Mouse (Mus musculus): ENCODE measurements around the gene Lrfn4. TPM values are rescaled to one million over a fixed set of nuclear protein-coding genes. Genes with fewer than 3 reads are reported as not detected.

Lrfn4 gene
- polyA plus RNA-seq, 1 experiment from 2014 or later = 3.3 TPM

DNA sequence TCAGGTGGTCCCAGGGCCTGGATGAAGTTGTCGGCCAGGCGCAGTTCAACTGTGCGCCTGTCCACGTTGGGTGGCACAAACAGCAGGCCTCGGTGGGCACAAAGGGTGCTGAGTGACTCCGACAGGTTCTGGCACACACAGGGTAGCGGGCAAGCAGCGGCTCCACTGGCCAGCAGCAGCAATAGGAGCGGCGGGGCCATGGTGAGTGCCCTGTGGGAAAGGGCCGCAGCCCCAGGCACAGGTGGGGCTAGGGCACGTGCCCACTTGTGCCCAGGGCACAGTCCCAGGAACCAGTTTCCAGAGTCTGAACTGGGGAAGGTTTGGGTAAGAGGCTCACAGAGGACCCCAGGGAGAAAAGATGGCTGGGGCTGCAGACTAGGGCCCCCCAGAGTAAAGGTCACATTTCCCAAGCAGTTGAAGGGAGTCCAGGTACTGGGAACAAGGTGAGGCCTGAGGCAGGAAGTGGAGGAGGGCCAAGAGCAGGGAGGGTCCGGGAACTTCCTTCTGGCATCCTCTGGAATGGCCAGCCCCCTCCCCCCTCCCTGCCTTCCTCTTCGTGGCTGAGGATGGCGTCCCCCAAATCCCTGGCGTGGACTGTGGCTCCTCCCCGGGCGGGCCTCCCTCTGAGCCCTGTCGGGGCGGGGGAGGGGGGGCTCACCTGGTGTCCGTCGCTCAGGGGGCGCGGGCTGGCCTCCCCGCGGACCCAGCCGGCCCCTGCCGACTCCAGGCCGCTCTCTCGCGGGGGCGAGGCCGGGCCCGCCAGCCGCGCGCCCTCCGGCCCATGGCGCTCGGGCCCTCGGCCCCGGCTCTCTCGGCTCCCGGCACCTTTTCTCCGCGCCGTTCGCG is 939 bp downstream of the Lrfn4 start:
- H3K9me3 ChIP-seq (ENCODE audit: control insufficient read depth, low read length) = no peaks in the 10 kb centered on the region
- ATAC-seq (replicated peaks; ENCODE audit: low FRiP score) = no peak
- H3K36me3 ChIP-seq (ENCODE audit: control insufficient read depth, insufficient read depth, low read length) = peaks cover 3% of the 10 kb centered on the region; the same call in 1 of the 2 replicates
- H3K27me3 ChIP-seq (replicated peaks; ENCODE audit: control insufficient read depth, insufficient read depth, low read length) = peaks cover 18% of the 10 kb centered on the region
- H3K9ac ChIP-seq (ENCODE audit: low read depth, low read length) = peak overlapping the region; percentile 79
- H3K27ac ChIP-seq (ENCODE audit: low read depth, low read length) = peak overlapping the region; percentile 78
- peak overlapping the region; percentile 77 for H3K4me3 ChIP-seq (ENCODE audit: low read depth, low read length)
- peak; percentile 49 for DNase-seq (ENCODE audit: low spot score)
- 22% methylated on average over 41 of the region's 49 CpGs for WGBS
- H3K4me1 ChIP-seq (replicated peaks; ENCODE audit: control insufficient read depth, insufficient read depth, low read length) = peaks cover 7% of the 10 kb centered on the region
- H3K4me2 ChIP-seq = peak overlapping the region; percentile 98

DNA sequence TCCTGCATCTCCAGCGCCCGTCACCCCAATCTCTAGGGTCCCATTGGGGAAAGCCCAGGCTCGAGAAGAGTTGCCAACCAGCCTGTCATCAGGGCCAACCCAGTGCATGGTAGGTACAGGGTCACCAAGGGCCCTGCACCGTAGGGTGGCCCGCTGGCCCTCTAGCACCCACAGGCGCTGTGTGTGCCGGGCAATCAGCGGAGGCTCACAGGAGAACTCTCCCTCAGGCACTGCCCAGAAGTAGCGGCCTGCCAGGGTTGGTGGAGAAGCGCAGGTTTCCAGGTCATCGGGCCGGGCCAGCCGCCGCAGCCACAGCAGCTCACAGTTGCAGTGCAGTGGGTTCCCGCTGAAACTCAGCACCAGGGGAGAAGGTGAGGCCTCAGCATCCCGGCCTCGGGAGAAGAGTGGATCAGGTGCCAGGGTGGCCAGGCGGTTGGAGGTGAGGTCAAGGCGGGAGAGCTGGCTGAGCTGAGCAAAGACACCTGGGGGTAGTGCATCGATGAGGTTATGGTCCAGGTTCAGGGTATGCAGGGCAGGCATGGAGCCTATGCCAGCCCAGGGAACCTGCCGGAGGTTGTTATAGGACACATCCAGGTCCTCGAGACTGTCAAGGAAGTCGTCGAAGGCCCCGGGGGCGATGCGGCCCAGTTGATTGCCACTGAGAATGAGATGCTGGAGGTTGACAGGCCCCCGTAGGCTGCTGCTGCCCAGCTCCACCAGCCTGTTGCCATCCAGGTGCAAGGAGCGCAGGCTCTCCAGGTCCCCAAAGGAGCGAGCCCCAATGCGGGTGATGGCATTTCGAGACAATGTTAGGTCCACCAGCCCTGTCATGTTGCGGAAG is 1.8 kb downstream of the Lrfn4 start:
- WGBS = 89% methylated on average over 33 of the region's 33 CpGs
- no peak for ATAC-seq (replicated peaks; ENCODE audit: low FRiP score)
- Histone ChIP-seq H3K27me3 (replicated peaks; ENCODE audit: control insufficient read depth, insufficient read depth, low read length) (peaks cover 18% of the 10 kb centered on the region), H3K9me3 (ENCODE audit: control insufficient read depth, low read length) (no peaks in the 10 kb centered on the region), H3K27ac (ENCODE audit: low read depth, low read length) (no peak overlapping the region), H3K4me2 (peak overlapping the region; percentile 98), H3K9ac (ENCODE audit: low read depth, low read length) (no peak overlapping the region), H3K4me3 (ENCODE audit: low read depth, low read length) (peak overlapping the region; percentile 77), H3K4me1 (replicated peaks; ENCODE audit: control insufficient read depth, insufficient read depth, low read length) (peaks cover 7% of the 10 kb centered on the region), H3K36me3 (ENCODE audit: control insufficient read depth, insufficient read depth, low read length) (peaks cover 3% of the 10 kb centered on the region; the same call in 1 of the 2 replicates)
- no peak for DNase-seq (ENCODE audit: low spot score)

DNA sequence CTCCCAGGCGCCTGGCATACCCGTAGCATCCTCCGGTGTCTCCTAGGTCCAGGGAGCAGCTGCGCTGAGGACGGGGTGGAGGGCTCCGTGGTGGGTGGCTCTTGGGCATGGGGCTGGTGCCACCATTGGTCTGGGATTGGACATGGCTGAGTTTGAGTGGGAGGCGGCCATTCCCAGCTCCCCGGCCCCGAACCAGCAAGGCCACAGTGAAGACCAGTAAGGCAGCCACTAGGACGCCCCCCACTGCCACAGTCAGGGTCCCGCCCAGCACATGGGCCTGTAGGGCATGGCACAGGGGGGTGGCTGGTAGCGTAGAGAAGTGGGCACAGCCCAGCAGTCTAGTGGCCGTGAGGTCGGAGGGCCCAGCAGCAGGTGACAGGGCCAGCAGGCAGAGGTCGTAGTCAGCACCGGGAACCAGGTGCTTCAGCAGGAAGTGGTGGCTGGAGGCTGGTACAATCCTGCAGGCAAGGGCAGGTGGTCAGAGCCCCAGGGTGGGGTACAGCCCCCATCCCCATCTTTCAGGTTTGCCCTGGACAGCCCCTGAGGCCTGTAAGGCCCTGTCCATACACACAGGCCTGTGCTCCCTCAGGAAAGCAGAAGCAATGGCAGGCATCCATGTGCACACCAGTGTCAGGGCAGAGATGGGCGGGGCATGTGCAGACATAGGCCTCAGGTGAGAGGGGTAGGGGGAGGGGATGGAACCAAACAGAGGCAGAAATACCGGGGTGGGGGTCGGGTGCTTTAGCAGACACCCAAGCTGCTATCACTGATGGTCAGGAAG is 3.1 kb downstream of the Lrfn4 start:
- Histone ChIP-seq H3K4me1 (replicated peaks; ENCODE audit: control insufficient read depth, insufficient read depth, low read length) (peaks cover 7% of the 10 kb centered on the region), H3K27ac (ENCODE audit: low read depth, low read length) (no peak overlapping the region), H3K27me3 (replicated peaks; ENCODE audit: control insufficient read depth, insufficient read depth, low read length) (peaks cover 18% of the 10 kb centered on the region), H3K4me3 (ENCODE audit: low read depth, low read length) (no peak overlapping the region), H3K4me2 (no peak overlapping the region), H3K9me3 (ENCODE audit: control insufficient read depth, low read length) (no peaks in the 10 kb centered on the region), H3K36me3 (ENCODE audit: control insufficient read depth, insufficient read depth, low read length) (peaks cover 3% of the 10 kb centered on the region; the same call in 1 of the 2 replicates), H3K9ac (ENCODE audit: low read depth, low read length) (no peak overlapping the region)
- DNase-seq (ENCODE audit: low spot score) (no peak), ATAC-seq (replicated peaks; ENCODE audit: low FRiP score) (no peak)
- 91% methylated on average over 19 of the region's 19 CpGs for WGBS

DNA sequence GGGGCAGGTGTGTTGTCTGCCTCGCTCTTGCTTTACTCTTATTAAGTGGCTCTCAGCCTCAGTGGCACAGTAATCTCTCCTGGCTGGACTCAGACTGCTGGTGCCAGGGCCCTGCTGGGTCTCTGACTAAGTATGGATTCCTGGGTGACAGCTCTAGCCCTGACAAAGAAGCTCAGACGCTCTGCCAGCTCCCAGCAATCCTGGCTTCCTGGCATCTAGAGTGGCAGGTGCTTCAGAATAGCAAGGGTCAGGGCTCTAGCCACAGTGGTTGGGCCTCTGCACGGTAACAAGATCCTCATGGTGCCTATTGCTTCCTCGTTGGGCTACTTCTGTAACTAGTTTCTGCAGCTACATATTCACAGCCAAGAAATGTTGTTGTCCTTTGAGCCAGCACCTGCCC is 5.4 kb downstream of the Lrfn4 start:
- ATAC-seq (replicated peaks; ENCODE audit: low FRiP score) (no peak), DNase-seq (ENCODE audit: low spot score) (no peak)
- no peak overlapping the region for H3K9ac ChIP-seq (ENCODE audit: low read depth, low read length)
- no peak overlapping the region for H3K4me3 ChIP-seq (ENCODE audit: low read depth, low read length)
- H3K27ac ChIP-seq (ENCODE audit: low read depth, low read length) = no peak overlapping the region
- no peaks in the 10 kb centered on the region for H3K9me3 ChIP-seq (ENCODE audit: control insufficient read depth, low read length)
- peaks cover 13% of the 10 kb centered on the region for H3K27me3 ChIP-seq (replicated peaks; ENCODE audit: control insufficient read depth, insufficient read depth, low read length)
- H3K4me1 ChIP-seq (replicated peaks; ENCODE audit: control insufficient read depth, insufficient read depth, low read length) = peaks cover 6% of the 10 kb centered on the region
- 62% methylated on average over 4 of the region's 4 CpGs for WGBS
- H3K4me2 ChIP-seq = no peak overlapping the region
- peaks cover 3% of the 10 kb centered on the region; the same call in 1 of the 2 replicates for H3K36me3 ChIP-seq (ENCODE audit: control insufficient read depth, insufficient read depth, low read length)

DNA sequence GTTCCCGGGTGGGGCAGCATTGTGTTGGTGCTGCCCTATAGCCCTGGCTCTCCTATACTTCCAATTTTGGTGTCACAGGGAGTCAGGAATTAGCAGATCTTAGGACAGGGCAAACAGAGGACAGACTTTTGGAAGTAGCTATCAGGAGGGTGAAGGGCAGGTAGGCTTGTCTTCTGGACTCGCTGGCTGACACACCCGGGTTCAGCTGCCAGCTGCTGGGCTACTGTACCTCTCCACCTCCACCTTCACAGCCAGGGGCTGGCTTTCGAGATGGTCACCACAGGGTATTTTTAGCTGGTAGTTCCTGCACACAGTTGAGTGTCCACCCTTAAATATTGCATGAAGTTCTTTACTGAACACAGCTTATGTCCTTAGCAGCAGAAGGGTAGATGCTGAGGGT is 7.0 kb downstream of the Lrfn4 start:
- H3K4me2 ChIP-seq = no peak overlapping the region
- DNase-seq (ENCODE audit: low spot score) = no peak
- H3K36me3 ChIP-seq (ENCODE audit: control insufficient read depth, insufficient read depth, low read length) = peaks cover 3% of the 10 kb centered on the region; the same call in 1 of the 2 replicates
- no peaks in the 10 kb centered on the region for H3K9me3 ChIP-seq (ENCODE audit: control insufficient read depth, low read length)
- no peaks in the 10 kb centered on the region for H3K27me3 ChIP-seq (replicated peaks; ENCODE audit: control insufficient read depth, insufficient read depth, low read length)
- no peak overlapping the region for H3K4me3 ChIP-seq (ENCODE audit: low read depth, low read length)
- H3K4me1 ChIP-seq (replicated peaks; ENCODE audit: control insufficient read depth, insufficient read depth, low read length) = peaks cover 14% of the 10 kb centered on the region
- ATAC-seq (replicated peaks; ENCODE audit: low FRiP score) = no peak
- no peak overlapping the region for H3K27ac ChIP-seq (ENCODE audit: low read depth, low read length)
- WGBS = 81% methylated on average over 4 of the region's 4 CpGs
- H3K9ac ChIP-seq (ENCODE audit: low read depth, low read length) = no peak overlapping the region

DNA sequence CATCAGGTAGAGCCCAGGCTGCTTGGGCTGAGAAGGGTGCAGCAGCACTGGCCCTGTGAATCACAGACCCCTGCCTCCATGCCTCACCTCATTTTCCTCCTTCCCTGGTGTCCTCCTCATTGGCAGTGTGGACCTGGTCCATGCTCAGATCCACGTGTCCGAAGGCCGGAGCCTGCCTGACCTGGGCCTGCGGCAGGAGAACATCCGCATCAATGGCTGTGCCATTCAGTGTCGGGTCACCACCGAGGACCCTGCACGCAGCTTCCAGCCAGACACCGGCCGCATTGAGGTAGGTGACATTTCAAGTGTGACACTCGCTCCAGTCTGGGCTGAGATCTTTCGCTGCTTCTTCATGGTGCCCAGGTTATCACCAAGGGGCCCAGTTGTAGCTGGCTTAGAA is 8.1 kb downstream of the Lrfn4 start:
- no peaks in the 10 kb centered on the region for H3K27me3 ChIP-seq (replicated peaks; ENCODE audit: control insufficient read depth, insufficient read depth, low read length)
- H3K4me1 ChIP-seq (replicated peaks; ENCODE audit: control insufficient read depth, insufficient read depth, low read length) = peaks cover 14% of the 10 kb centered on the region
- no peak overlapping the region for H3K4me3 ChIP-seq (ENCODE audit: low read depth, low read length)
- no peaks in the 10 kb centered on the region for H3K9me3 ChIP-seq (ENCODE audit: control insufficient read depth, low read length)
- WGBS = 91% methylated on average over 12 of the region's 12 CpGs
- H3K27ac ChIP-seq (ENCODE audit: low read depth, low read length) = no peak overlapping the region
- DNase-seq (ENCODE audit: low spot score) (no peak), ATAC-seq (replicated peaks; ENCODE audit: low FRiP score) (no peak)
- no peak overlapping the region for H3K4me2 ChIP-seq
- H3K9ac ChIP-seq (ENCODE audit: low read depth, low read length) = no peak overlapping the region
- peaks cover 3% of the 10 kb centered on the region; the same call in 1 of the 2 replicates for H3K36me3 ChIP-seq (ENCODE audit: control insufficient read depth, insufficient read depth, low read length)

DNA sequence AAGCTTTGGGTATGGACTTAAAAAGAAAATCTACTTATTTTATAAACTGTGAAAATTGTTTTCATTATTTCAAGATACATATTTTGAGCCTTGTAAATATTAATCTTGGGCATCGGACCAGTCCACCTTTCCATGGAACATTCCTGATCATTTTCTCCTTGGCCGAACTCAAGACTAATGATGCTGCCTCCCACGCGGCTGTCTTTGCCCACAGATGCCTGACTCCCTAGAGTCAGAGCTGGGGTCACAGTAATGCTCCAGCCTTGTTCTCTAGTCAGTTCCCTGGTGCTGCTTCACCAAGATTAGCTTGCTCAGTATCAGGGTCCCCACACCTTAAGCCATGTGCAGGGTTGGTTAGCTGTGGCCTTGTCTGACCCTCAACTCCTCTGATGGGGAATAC is 9.8 kb downstream of the Lrfn4 start:
- H3K4me1 ChIP-seq (replicated peaks; ENCODE audit: control insufficient read depth, insufficient read depth, low read length) = peaks cover 14% of the 10 kb centered on the region
- no peak overlapping the region for H3K9ac ChIP-seq (ENCODE audit: low read depth, low read length)
- H3K27me3 ChIP-seq (replicated peaks; ENCODE audit: control insufficient read depth, insufficient read depth, low read length) = no peaks in the 10 kb centered on the region
- H3K9me3 ChIP-seq (ENCODE audit: control insufficient read depth, low read length) = no peaks in the 10 kb centered on the region
- 77% methylated on average over 4 of the region's 4 CpGs for WGBS
- no peak overlapping the region for H3K4me2 ChIP-seq
- 0 out of 2 replicates have a peak, but pooled peaks have one; percentile 25 for ATAC-seq (replicated peaks; ENCODE audit: low FRiP score)
- H3K27ac ChIP-seq (ENCODE audit: low read depth, low read length) = no peak overlapping the region
- no peak overlapping the region for H3K4me3 ChIP-seq (ENCODE audit: low read depth, low read length)
- DNase-seq (ENCODE audit: low spot score) = no peak
- H3K36me3 ChIP-seq (ENCODE audit: control insufficient read depth, insufficient read depth, low read length) = no peaks in the 10 kb centered on the region
